Mouse (Mus musculus): ENCODE results near the gene 1700028K03Rik. TPM values are rescaled to one million over a fixed set of nuclear protein-coding genes. Genes with fewer than 3 reads are reported as not detected.

1700028K03Rik gene
- polyA plus RNA-seq, 1 experiment from 2014 or later, result 0.08 TPM

DNA sequence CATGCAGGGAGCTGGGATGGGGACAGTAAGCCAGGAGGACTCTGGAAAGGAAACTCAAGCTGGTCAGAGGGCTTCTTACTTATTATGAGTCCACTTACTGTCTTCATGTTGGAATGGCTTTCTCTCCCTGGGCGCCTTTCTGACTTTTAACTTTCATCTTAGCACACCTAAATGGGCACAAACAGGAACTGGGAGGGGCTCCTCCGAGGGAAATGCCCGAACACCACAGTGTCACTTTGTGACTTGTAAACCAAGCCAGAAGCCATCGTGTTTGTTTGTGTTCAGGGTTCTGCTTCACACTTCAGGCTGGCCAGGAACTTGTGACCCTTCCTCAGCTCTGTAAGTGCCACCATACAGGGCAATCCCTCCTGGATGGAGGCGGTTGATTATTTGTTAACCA, 19.8 kb downstream of the 1700028K03Rik start:
- DNase-seq (ENCODE audit: low spot score), result no peak
- H3K4me3 ChIP-seq (ENCODE audit: low read depth, low read length), result no peak overlapping the region
- no peak overlapping the region for H3K9ac ChIP-seq (ENCODE audit: low read length)
- H3K4me2 ChIP-seq (ENCODE audit: low read length), result no peak overlapping the region
- no peak for ATAC-seq (replicated peaks; ENCODE audit: low FRiP score, low TSS enrichment, low read depth)
- H3K4me1 ChIP-seq (replicated peaks; ENCODE audit: control insufficient read depth, insufficient read depth, low read length), result no peaks in the 10 kb centered on the region
- WGBS, result 55% methylated on average over 5 of the region's 5 CpGs
- H3K27me3 ChIP-seq (replicated peaks; ENCODE audit: control insufficient read depth, insufficient read depth, low read length), result no peaks in the 10 kb centered on the region
- H3K9me3 ChIP-seq (ENCODE audit: control insufficient read depth, low read length), result no peaks in the 10 kb centered on the region
- peaks cover 63% of the 10 kb centered on the region for H3K36me3 ChIP-seq (ENCODE audit: control insufficient read depth, insufficient read depth, low read length)
- H3K27ac ChIP-seq (ENCODE audit: low read depth), result no peak overlapping the region

DNA sequence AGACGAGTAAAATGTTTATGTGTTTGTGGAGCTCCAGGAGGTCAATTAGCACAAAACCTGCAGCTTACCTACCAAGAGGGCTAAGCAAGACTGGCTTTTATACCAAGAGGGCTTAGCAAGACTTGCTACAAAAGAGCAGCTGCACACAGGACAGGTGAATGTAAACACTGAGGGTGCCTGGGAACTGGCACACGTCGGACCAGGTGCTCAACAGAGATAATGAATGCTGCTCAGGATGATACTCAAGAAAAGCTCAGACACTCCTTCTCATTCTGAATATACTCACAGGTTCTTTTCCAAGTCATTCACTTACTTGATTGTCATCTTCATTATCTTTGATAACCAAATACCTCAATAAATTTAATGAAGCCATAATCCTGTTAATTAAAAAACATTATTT, 22.5 kb downstream of the 1700028K03Rik start:
- no peaks in the 10 kb centered on the region for H3K4me1 ChIP-seq (replicated peaks; ENCODE audit: control insufficient read depth, insufficient read depth, low read length)
- no peak overlapping the region for H3K4me3 ChIP-seq (ENCODE audit: low read depth, low read length)
- H3K9ac ChIP-seq (ENCODE audit: low read length), result no peak overlapping the region
- 54% methylated on average over 3 of the region's 3 CpGs for WGBS
- H3K9me3 ChIP-seq (ENCODE audit: control insufficient read depth, low read length), result no peaks in the 10 kb centered on the region
- no peak overlapping the region for H3K27ac ChIP-seq (ENCODE audit: low read depth)
- no peak overlapping the region for H3K4me2 ChIP-seq (ENCODE audit: low read length)
- no peaks in the 10 kb centered on the region for H3K27me3 ChIP-seq (replicated peaks; ENCODE audit: control insufficient read depth, insufficient read depth, low read length)
- no peak for ATAC-seq (replicated peaks; ENCODE audit: low FRiP score, low TSS enrichment, low read depth)
- no peak for DNase-seq (ENCODE audit: low spot score)
- H3K36me3 ChIP-seq (ENCODE audit: control insufficient read depth, insufficient read depth, low read length), result peaks cover 74% of the 10 kb centered on the region

DNA sequence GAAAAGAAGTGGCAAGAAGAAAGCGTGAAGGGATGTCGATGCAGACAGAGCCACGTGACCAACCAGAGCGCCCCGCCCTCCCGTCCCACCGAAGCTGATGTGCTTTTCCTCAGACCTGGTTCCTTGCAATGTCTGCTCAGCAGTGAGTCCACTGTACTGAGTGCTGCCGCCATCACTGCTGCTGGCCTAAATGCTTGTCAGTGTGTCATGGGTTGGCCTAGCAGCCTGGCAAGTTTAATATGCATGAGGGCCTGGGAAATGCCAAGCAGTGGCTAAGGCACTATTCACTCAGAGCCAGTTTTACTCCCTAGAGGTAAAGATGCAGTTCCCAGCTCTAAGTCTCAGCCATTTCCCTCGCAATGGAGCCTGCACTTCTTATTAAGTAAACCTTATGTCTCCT, 34.6 kb downstream of the 1700028K03Rik start:
- Histone ChIP-seq H3K4me3 (ENCODE audit: low read depth, low read length) (no peak overlapping the region), H3K9ac (ENCODE audit: low read length) (no peak overlapping the region), H3K9me3 (ENCODE audit: control insufficient read depth, low read length) (no peaks in the 10 kb centered on the region), H3K36me3 (ENCODE audit: control insufficient read depth, insufficient read depth, low read length) (peaks cover 49% of the 10 kb centered on the region), H3K4me2 (ENCODE audit: low read length) (no peak overlapping the region), H3K27ac (ENCODE audit: low read depth) (no peak overlapping the region), H3K4me1 (replicated peaks; ENCODE audit: control insufficient read depth, insufficient read depth, low read length) (no peaks in the 10 kb centered on the region), H3K27me3 (replicated peaks; ENCODE audit: control insufficient read depth, insufficient read depth, low read length) (no peaks in the 10 kb centered on the region)
- WGBS, result 98% methylated on average over 9 of the region's 9 CpGs
- DNase-seq (ENCODE audit: low spot score), result no peak
- ATAC-seq (replicated peaks; ENCODE audit: low FRiP score, low TSS enrichment, low read depth), result no peak

DNA sequence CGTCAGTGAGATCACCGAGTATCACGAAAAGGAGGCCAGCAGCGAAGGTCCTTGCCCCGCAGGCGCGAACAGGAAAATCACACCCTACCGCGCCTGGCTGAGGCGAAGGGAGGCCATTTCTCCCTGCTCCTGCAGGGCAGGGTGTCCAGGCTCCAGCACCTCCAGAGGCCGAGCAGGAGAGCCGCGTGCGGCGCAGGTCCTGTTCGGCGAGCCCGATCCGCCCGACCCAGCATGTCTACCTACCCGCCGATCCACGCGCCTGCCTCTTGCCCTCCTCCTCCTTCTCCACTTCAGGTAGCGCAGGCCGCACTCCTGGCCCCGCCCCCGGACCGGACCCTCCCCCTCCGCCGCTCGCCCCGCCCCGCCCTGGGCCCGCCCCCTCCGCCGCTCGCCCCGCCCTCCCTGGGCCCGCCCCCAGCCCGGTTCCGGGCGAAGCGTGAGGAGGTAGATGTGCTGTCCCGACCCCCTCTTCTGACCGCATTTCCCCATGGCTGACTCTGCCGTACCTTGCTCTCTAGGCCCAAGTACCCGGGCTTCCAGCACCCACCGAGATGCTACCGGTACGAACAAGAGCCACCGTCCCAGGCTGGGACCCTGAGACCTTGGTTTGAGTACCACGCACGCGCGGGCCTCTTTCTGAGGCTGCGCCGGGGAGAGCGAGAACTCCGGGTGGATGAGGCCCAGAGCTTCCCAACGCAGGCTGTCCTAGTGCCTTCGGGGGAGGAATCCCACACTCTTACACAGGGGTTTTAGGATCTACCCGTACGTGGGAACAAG, 63.0 kb downstream of the 1700028K03Rik start, which contains the start of the genes Rpap2 and Glmn:
Gene Rpap2 (plus strand): TSS at position 73 of the 777 bp plus-strand sequence.
Gene Glmn (minus strand): TSS at position 588 of the 777 bp plus-strand sequence.
- under 1% methylated on average over 60 of the region's 64 CpGs for WGBS
- Histone ChIP-seq H3K27ac (ENCODE audit: low read depth) (peak within 1 kb of the TSS; percentile 83), H3K36me3 (ENCODE audit: control insufficient read depth, insufficient read depth, low read length) (peaks cover 18% of the 10 kb centered on the region), H3K9me3 (ENCODE audit: control insufficient read depth, low read length) (no peaks in the 10 kb centered on the region), H3K4me1 (replicated peaks; ENCODE audit: control insufficient read depth, insufficient read depth, low read length) (peaks cover 9% of the 10 kb centered on the region), H3K27me3 (replicated peaks; ENCODE audit: control insufficient read depth, insufficient read depth, low read length) (no peaks in the 10 kb centered on the region), H3K4me3 (ENCODE audit: low read depth, low read length) (peak within 1 kb of the TSS; percentile 71), H3K4me2 (ENCODE audit: low read length) (peak within 1 kb of the TSS; percentile 71), H3K9ac (ENCODE audit: low read length) (peak within 1 kb of the TSS; percentile 75)
- ATAC-seq (replicated peaks; ENCODE audit: low FRiP score, low TSS enrichment, low read depth) (peak; percentile 96), DNase-seq (ENCODE audit: low spot score) (peak; percentile 97)

DNA sequence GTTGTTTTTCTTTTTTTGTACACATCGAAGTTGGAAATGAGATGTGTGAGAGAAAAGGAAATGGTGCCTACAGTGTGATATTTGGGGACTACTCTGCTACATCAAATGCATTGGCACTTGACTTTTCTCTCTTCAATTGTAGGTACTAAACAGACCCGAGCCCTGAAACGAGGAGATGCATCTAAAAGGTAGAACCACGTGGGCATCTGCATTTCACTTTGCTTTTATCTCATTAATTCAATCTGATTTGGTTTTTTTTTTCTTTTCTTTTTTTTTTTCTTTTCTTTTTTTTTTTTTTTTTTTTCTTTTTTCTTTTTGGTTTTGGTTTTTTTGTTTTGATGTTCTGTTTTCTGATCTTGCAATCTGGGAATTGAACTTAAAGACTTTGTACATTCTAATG, 63.9 kb downstream of the 1700028K03Rik start:
- DNase-seq (ENCODE audit: low spot score), result no peak
- H3K9ac ChIP-seq (ENCODE audit: low read length), result peak overlapping the region; percentile 75

More for the DNA sequence above, 63.9 kb downstream of the 1700028K03Rik start:
- no peak overlapping the region for H3K27ac ChIP-seq (ENCODE audit: low read depth)
- ATAC-seq (replicated peaks; ENCODE audit: low FRiP score, low TSS enrichment, low read depth), result no peak
- H3K9me3 ChIP-seq (ENCODE audit: control insufficient read depth, low read length), result no peaks in the 10 kb centered on the region
- H3K4me1 ChIP-seq (replicated peaks; ENCODE audit: control insufficient read depth, insufficient read depth, low read length), result peaks cover 9% of the 10 kb centered on the region
- H3K27me3 ChIP-seq (replicated peaks; ENCODE audit: control insufficient read depth, insufficient read depth, low read length), result no peaks in the 10 kb centered on the region
- WGBS, result 25% methylated on average over 4 of the region's 4 CpGs
- H3K4me2 ChIP-seq (ENCODE audit: low read length), result peak overlapping the region; percentile 71
- H3K36me3 ChIP-seq (ENCODE audit: control insufficient read depth, insufficient read depth, low read length), result peaks cover 17% of the 10 kb centered on the region
- H3K4me3 ChIP-seq (ENCODE audit: low read depth, low read length), result peak overlapping the region; percentile 71

Other genes with a start within 250 kb of the 1700028K03Rik start
- gene Tgfbr3, start 245.1 kb upstream of the 1700028K03Rik start, polyA plus RNA-seq (2014; fragmentation: Nextera tagmentation; extraction: Ambion mirVana), result 24.4 and 28.7 TPM in 2 replicates
- 1.6 and 1.7 TPM in 2 replicates for gene Brdt, start 203.6 kb upstream of the 1700028K03Rik start, polyA plus RNA-seq (2014; fragmentation: Nextera tagmentation; extraction: Ambion mirVana)
- 0.55 and 0.93 TPM in 2 replicates for gene Ephx4, start 132.0 kb upstream of the 1700028K03Rik start, polyA plus RNA-seq (2014; fragmentation: Nextera tagmentation; extraction: Ambion mirVana)
- gene Lpcat2b, start 103.2 kb upstream of the 1700028K03Rik start, polyA plus RNA-seq (2014; fragmentation: Nextera tagmentation; extraction: Ambion mirVana), result not detected in 2 replicates
- 4.7 and 5.4 TPM in 2 replicates for gene Btbd8, start 96.7 kb upstream of the 1700028K03Rik start, polyA plus RNA-seq (2014; fragmentation: Nextera tagmentation; extraction: Ambion mirVana)
- 0.50 and 0.69 TPM in 2 replicates for gene Gm42669, start 27.1 kb upstream of the 1700028K03Rik start, polyA plus RNA-seq (2014; fragmentation: Nextera tagmentation; extraction: Ambion mirVana)
- gene Rpap2, start 62.7 kb downstream of the 1700028K03Rik start, polyA plus RNA-seq (2014; fragmentation: Nextera tagmentation; extraction: Ambion mirVana), result 16.8 and 21.6 TPM in 2 replicates
- gene Glmn, start 63.2 kb downstream of the 1700028K03Rik start, polyA plus RNA-seq (2014; fragmentation: Nextera tagmentation; extraction: Ambion mirVana), result 32.5 and 33.0 TPM in 2 replicates
- gene Gfi1, start 191.3 kb downstream of the 1700028K03Rik start, polyA plus RNA-seq (2014; fragmentation: Nextera tagmentation; extraction: Ambion mirVana), result 0.69 and 1.4 TPM in 2 replicates